Mouse (Mus musculus): ENCODE measurements around the gene Cryba1. TPM values are rescaled to one million over a fixed set of nuclear protein-coding genes. Genes with fewer than 3 reads are reported as not detected.
"Not testable (repeated sequence)": the region's sequence is repeated elsewhere in the genome, so short reads cannot be mapped to it uniquely, and the experiment has no call there.

Gene Cryba1
- polyA plus RNA-seq, 1 experiment from 2014 or later = not detected

DNA sequence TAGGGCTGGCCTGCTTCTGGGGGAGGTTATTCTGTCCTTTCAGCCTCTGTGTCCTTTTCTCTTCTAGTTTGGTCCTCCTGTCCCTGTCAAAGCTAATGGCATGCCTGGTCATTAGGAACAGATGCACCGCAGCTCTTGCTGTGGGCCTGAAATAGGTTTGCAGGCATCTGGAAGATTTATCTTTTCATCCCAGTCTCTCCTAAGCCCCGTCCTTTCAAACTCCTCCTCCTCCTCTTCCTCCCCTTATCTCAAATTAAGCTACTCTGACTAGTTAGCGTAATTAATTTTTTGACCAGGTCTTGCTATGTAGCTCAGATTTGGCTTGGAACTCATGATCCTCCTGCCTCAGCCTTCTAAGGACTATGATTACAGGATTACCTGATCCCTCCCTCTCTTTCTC, 28.4 kb upstream of the Cryba1 start:
- Histone ChIP-seq H3K36me3 (no peaks in the 10 kb centered on the region), H3K4me2 (no peak overlapping the region), H3K27ac (no peak overlapping the region), H3K9ac (no peak overlapping the region), H3K9me3 (no peaks in the 10 kb centered on the region), H3K27me3 (replicated peaks) (no peaks in the 10 kb centered on the region), H3K4me1 (no peaks in the 10 kb centered on the region), H3K4me3 (replicated peaks) (no peak overlapping the region)
- ATAC-seq (ENCODE audit: insufficient read depth, low FRiP score, low read depth) = no peak
- 60% methylated on average over 3 of the region's 3 CpGs for WGBS

DNA sequence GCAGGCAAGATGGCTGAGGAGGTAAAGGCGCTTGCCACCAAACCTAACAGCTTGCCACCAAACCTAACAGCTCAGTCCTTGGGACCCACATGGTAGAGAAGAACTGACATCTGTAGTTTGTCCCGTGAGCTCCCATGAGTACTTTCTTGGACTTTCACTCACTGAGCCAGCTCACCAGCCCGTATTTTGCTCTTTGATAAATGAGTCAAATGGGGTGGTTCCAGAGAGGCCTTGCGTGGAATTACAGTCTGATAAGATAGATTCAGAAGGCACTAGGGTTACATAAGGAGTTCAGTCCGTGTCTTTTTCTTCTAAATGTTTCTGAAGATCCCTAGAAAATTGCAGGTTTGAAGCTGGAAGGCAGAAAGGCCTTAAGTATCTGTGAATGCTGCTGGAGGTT, 27.4 kb upstream of the Cryba1 start:
- Histone ChIP-seq H3K9me3 (no peaks in the 10 kb centered on the region), H3K36me3 (no peaks in the 10 kb centered on the region), H3K4me3 (replicated peaks) (no peak overlapping the region), H3K27ac (no peak overlapping the region), H3K4me2 (no peak overlapping the region), H3K27me3 (replicated peaks) (no peaks in the 10 kb centered on the region), H3K4me1 (no peaks in the 10 kb centered on the region), H3K9ac (no peak overlapping the region)
- WGBS = 60% methylated on average over 5 of the region's 5 CpGs
- peak; percentile 58; the same call in 1 of the 2 replicates for ATAC-seq (ENCODE audit: insufficient read depth, low FRiP score, low read depth)

DNA sequence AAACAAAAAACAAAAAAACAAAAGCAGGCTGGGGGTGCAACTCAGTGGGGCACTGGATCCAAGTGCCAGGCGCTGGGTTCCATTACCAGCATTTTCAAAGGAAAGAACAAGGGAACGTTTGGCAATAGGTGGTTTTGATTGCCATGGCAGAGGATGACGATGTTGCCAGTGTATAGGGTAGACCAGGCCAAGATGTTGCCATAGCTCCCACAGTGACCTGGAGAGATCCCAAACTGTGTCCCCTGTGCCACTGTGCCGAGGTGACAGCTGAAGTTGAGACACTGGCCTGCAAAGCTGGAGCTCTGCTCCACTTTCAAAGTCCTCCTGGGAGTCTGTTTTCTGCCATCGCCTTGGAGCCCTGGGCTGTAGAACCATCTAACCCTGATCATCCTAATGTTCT, 23.9 kb upstream of the Cryba1 start:
- Histone ChIP-seq H3K9ac (no peak overlapping the region), H3K4me1 (no peaks in the 10 kb centered on the region), H3K27ac (no peak overlapping the region), H3K36me3 (no peaks in the 10 kb centered on the region), H3K4me2 (no peak overlapping the region), H3K4me3 (replicated peaks) (no peak overlapping the region), H3K27me3 (replicated peaks) (no peaks in the 10 kb centered on the region), H3K9me3 (no peaks in the 10 kb centered on the region)
- no peak for ATAC-seq (ENCODE audit: insufficient read depth, low FRiP score, low read depth)
- 82% methylated on average over 5 of the region's 5 CpGs for WGBS

DNA sequence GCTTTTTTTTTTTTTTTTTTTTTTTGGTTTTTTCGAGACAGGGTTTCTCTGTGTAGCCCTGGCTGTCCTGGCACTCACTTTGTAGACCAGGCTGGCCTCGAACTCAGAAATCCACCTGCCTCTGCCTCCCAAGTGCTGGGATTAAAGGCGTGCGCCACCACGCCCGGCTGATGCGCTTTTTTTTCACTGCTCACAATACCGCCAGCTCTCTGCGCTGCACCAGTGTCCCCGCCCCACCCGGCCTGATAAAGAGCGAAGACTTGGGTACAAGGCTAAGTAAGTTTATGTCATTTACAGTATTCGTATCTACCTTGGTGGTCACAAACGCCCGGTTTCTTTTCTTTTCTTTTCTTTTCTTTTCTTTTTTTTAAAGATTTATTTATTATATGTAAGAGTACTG, 22.0 kb upstream of the Cryba1 start:
- H3K27me3 ChIP-seq (replicated peaks); H3K4me1 ChIP-seq; H3K9ac ChIP-seq; H3K9me3 ChIP-seq; H3K4me2 ChIP-seq; H3K4me3 ChIP-seq (replicated peaks); H3K36me3 ChIP-seq; ATAC-seq (ENCODE audit: insufficient read depth, low FRiP score, low read depth); H3K27ac ChIP-seq: not testable (repeated sequence)
- 90% methylated on average over 14 of the region's 15 CpGs for WGBS

DNA sequence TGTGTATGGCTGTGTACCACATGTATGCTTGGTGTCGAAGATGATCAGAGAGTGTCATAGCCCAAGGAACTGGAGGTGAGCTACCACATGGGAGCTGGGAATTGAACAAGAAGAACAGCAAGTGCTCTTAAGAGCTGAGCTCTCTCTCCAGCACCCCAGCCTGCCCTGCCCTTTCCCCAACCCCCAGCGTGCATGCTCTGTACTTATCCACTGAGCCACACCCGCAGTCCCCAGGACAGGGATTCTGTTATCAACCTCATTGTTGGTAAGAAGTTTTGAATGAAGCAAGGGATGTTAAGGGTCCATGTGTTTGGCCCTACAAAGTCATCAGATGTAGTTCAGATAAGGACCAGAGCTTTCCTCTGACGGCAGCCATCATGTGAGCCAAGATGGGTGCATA, 21.6 kb upstream of the Cryba1 start:
- Histone ChIP-seq H3K4me2 (no peak overlapping the region), H3K27ac (no peak overlapping the region), H3K36me3 (no peaks in the 10 kb centered on the region), H3K4me1 (no peaks in the 10 kb centered on the region), H3K4me3 (replicated peaks) (no peak overlapping the region), H3K9ac (no peak overlapping the region), H3K9me3 (no peaks in the 10 kb centered on the region), H3K27me3 (replicated peaks) (no peaks in the 10 kb centered on the region)
- ATAC-seq (ENCODE audit: insufficient read depth, low FRiP score, low read depth) = no peak
- WGBS = 73% methylated on average over 4 of the region's 4 CpGs

DNA sequence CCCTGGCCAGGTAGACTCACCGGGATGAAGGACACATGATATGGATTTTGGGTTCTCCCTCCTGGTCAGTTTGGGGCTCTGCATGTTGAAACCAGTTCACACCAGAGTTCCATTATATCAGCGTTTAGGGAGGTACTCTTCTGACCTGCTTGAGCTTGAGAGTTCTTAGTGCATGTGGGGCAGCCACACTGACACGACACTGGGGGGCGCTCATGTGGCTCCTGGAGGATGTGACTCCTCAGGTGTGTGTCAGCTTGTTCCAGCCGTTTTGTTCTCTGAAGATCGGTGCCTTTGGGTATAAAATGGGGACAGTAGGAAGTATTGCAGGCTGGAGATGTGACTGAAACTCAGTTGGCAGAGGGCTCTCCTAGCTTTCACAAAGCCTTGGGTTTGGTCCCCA, 18.9 kb upstream of the Cryba1 start:
- no peak overlapping the region for H3K4me2 ChIP-seq
- no peak overlapping the region for H3K4me3 ChIP-seq (replicated peaks)
- H3K9me3 ChIP-seq = no peaks in the 10 kb centered on the region
- no peaks in the 10 kb centered on the region for H3K27me3 ChIP-seq (replicated peaks)
- no peak overlapping the region for H3K9ac ChIP-seq
- H3K4me1 ChIP-seq = no peaks in the 10 kb centered on the region
- WGBS = 29% methylated on average over 6 of the region's 6 CpGs
- no peaks in the 10 kb centered on the region for H3K36me3 ChIP-seq
- ATAC-seq (ENCODE audit: insufficient read depth, low FRiP score, low read depth) = no peak
- no peak overlapping the region for H3K27ac ChIP-seq

DNA sequence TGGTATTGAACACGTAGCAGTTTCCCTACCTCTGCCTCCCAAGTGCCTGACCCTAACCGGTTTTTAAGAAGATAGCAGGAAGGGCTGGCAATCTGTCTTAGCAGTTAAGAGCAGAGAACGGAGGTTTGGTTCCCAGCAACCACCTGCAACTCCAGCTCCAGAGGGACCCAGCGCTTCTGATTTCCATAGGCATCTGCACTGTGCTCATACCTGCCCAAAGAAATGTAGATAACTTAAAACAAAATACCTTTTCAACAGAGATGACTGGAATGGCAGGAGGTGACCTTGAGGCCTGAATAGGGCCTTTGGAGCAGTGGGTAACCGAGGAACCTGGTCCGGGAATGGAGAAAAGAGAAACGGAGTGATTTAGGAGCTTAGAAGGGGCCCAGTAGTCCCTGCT, 13.5 kb upstream of the Cryba1 start:
- no peaks in the 10 kb centered on the region for H3K36me3 ChIP-seq
- no peak for ATAC-seq (ENCODE audit: insufficient read depth, low FRiP score, low read depth)
- H3K27me3 ChIP-seq (replicated peaks) = no peaks in the 10 kb centered on the region
- no peak overlapping the region for H3K4me2 ChIP-seq
- H3K4me3 ChIP-seq (replicated peaks) = no peak overlapping the region
- H3K27ac ChIP-seq = no peak overlapping the region
- 48% methylated on average over 7 of the region's 7 CpGs for WGBS
- no peaks in the 10 kb centered on the region for H3K4me1 ChIP-seq
- H3K9ac ChIP-seq = no peak overlapping the region
- no peaks in the 10 kb centered on the region for H3K9me3 ChIP-seq

DNA sequence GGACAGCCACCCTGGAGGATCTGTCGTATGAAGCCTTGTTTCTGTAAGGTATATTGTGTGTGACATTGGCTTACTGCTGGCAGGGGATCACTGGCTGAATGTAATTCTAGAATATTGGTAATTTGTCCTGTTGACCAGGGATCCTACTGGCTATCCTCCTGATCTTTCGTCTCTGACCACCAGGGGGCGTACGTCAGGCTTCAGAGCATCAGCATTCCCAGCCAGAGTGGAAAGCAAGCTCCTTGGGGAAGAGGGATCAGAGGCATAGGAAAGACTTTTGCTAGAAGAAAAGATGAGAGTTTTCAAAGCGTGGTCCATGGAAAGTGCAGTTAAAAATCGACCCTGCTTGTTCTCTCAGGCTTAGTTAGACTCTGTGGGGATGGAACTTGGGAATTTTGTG, 12.2 kb upstream of the Cryba1 start:
- Histone ChIP-seq H3K4me3 (replicated peaks) (no peak overlapping the region), H3K27me3 (replicated peaks) (no peaks in the 10 kb centered on the region), H3K9me3 (no peaks in the 10 kb centered on the region), H3K4me1 (no peaks in the 10 kb centered on the region), H3K9ac (no peak overlapping the region), H3K27ac (no peak overlapping the region), H3K36me3 (no peaks in the 10 kb centered on the region), H3K4me2 (no peak overlapping the region)
- 2% methylated on average over 6 of the region's 6 CpGs for WGBS
- no peak for ATAC-seq (ENCODE audit: insufficient read depth, low FRiP score, low read depth)

DNA sequence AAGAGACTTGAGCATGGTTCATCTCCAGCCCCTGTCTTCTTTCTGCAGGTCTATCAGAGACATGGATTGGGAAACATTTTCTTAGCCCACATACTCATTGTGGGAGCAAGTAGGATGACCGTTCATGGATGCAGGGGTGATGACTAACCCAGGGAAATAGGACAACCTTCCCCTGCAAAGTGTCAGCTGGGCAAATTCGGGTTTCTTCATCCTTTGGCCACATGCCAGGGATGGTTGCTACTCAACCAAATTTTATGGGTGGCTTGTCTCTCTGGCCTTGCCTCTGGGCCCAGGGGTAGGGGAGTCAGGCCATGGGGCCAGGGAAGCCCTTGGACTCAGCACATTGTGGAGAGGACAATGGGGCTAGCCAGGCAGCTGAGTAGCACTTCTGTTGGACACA, 3.5 kb upstream of the Cryba1 start:
- 74% methylated on average over 2 of the region's 2 CpGs for WGBS

DNA sequence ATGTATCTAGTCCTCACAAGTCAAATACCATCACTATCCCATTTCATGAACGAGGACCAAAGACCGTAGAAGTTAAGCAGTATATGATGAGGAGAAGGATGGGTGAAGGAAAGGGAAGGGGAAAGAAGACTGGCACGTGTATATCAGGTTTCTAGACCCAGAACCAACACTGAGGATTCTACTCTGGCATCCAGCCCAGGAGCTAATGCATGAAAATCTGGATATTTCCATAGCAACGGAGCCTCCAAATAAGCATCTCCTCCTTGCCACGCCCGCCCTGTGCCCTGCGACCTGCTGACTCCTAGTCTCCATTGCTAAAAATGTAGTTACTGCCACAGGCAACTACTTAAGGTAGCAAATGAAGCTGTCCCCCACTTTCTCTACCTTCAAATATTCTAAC, 317 bp downstream of the Cryba1 start:
- no peak overlapping the region for H3K27ac ChIP-seq

More for the DNA sequence above, 3.5 kb upstream of the Cryba1 start:
- ATAC-seq (ENCODE audit: insufficient read depth, low FRiP score, low read depth) = no peak
- Histone ChIP-seq H3K4me2 (no peak overlapping the region), H3K9me3 (no peaks in the 10 kb centered on the region), H3K36me3 (no peaks in the 10 kb centered on the region), H3K27me3 (replicated peaks) (no peaks in the 10 kb centered on the region), H3K4me1 (no peaks in the 10 kb centered on the region), H3K9ac (no peak overlapping the region), H3K4me3 (replicated peaks) (no peak overlapping the region), H3K27ac (no peak overlapping the region)

DNA sequence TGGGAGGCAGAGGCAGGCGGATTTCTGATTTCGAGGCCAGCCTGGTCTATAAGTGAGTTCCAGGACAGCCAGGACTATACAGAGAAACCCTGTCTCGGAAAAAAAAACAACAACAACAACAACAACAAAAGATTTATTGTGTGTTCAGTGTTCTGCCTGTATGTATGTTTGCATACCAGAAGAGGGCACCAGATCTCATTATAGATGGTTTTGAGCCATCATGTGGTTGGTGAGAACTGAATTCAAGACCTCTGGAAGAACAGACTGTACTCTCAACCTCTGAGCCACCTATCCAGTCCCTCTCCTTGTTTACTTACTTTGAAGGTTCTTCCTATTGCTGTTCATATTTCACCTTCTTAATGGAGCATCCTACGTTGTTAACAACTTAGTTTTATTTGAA, 3.7 kb downstream of the Cryba1 start:
- Histone ChIP-seq H3K4me1 (no peaks in the 10 kb centered on the region), H3K27me3 (replicated peaks) (no peaks in the 10 kb centered on the region), H3K36me3 (no peaks in the 10 kb centered on the region), H3K4me2 (no peak overlapping the region), H3K9me3 (no peaks in the 10 kb centered on the region), H3K27ac (no peak overlapping the region), H3K4me3 (replicated peaks) (no peak overlapping the region), H3K9ac (no peak overlapping the region)
- 87% methylated on average over 4 of the region's 4 CpGs for WGBS
- ATAC-seq (ENCODE audit: insufficient read depth, low FRiP score, low read depth) = no peak

More for the DNA sequence above, 317 bp downstream of the Cryba1 start:
- Histone ChIP-seq H3K27me3 (replicated peaks) (no peaks in the 10 kb centered on the region), H3K9me3 (no peaks in the 10 kb centered on the region), H3K36me3 (no peaks in the 10 kb centered on the region), H3K4me1 (no peaks in the 10 kb centered on the region), H3K4me3 (replicated peaks) (no peak overlapping the region), H3K4me2 (no peak overlapping the region), H3K9ac (no peak overlapping the region)
- 71% methylated on average over 7 of the region's 7 CpGs for WGBS
- ATAC-seq (ENCODE audit: insufficient read depth, low FRiP score, low read depth) = no peak

DNA sequence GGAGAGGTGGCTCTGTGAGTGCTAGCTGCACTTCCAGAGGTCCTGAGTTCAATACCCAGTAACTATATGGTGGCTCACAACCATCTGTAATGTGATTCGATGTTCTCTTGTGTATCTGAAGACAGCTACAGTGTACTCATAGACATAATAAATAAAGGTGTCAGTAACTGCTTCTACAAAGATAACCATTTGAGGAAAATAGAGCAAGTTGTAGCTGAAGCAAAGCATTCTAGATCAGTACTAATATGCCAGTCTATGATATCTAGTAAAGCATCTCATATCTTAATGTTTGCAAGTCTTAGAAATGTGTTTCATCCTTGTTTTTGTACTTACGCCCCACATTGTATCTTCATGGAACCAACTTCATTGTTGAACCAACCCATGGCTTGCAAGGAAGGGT, 6.0 kb downstream of the Cryba1 start:
- H3K4me2 ChIP-seq = no peak overlapping the region
- 92% methylated on average over 2 of the region's 2 CpGs for WGBS
- no peak for ATAC-seq (ENCODE audit: insufficient read depth, low FRiP score, low read depth)

DNA sequence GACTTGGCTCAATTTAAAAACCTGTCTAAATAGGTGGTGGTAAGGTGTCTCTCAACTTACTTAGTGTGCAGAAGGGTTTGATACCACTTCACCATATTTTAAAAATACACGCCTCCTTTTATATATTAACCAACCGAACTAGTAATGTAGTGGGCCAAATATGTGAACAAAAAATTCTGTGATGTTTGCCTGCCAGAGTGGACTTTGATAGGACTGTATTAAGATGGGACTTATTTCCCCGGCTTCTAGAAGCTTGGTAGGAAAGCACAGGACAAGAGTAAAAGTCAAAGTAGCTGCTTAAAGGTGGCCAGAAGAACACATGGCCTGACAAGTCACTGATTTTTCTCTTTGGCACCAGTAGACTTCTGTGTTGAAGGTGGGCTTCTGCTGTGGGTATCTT, 11.3 kb downstream of the Cryba1 start:
- ATAC-seq (ENCODE audit: insufficient read depth, low FRiP score, low read depth) = no peak
- Histone ChIP-seq H3K9ac (no peak overlapping the region), H3K36me3 (0 out of 2 replicates have a peak, but pooled peaks cover 4% of the 10 kb centered on the region), H3K4me1 (no peaks in the 10 kb centered on the region), H3K27me3 (replicated peaks) (no peaks in the 10 kb centered on the region), H3K27ac (no peak overlapping the region), H3K4me3 (replicated peaks) (no peak overlapping the region), H3K9me3 (no peaks in the 10 kb centered on the region), H3K4me2 (no peak overlapping the region)
- 96% methylated on average over 3 of the region's 3 CpGs for WGBS

More for the DNA sequence above, 6.0 kb downstream of the Cryba1 start:
- no peak overlapping the region for H3K9ac ChIP-seq
- H3K36me3 ChIP-seq = no peaks in the 10 kb centered on the region
- H3K27ac ChIP-seq = no peak overlapping the region
- H3K4me1 ChIP-seq = no peaks in the 10 kb centered on the region
- no peaks in the 10 kb centered on the region for H3K27me3 ChIP-seq (replicated peaks)
- H3K4me3 ChIP-seq (replicated peaks) = no peak overlapping the region
- no peaks in the 10 kb centered on the region for H3K9me3 ChIP-seq

All from stomach, embryonic 15.5 days (tissue).